Mouse (Mus musculus) CH12.LX (cell line): Measurements from ENCODE around the gene Dpyd. TPM values are rescaled to one million over a fixed set of nuclear protein-coding genes. Genes with fewer than 3 reads are reported as not detected.

ENCODE experiments used
- DNase-seq: peaks from one replicate; pipeline ENCODE4 v3.0.0-alpha.2; 2013; ENCODE audit errors: extremely low read depth
- H3K27ac ChIP-seq: 2 replicates; pipeline ENCODE4 v1.5.1; 2012; ENCODE audit warnings: low read depth, mild to moderate bottlenecking, control low read depth, moderate library complexity; ENCODE audit not compliant: insufficient read depth
- H3K27me3 ChIP-seq: replicated peaks from 2 replicates; pipeline ENCODE3; 2012; ENCODE audit warnings: inconsistent platforms
- H3K36me3 ChIP-seq, 2 experiments: replicated peaks in 1 of 2; 2 replicates each; pipeline versions ENCODE3 to v1.6.1; 2012; ENCODE audit warnings: inconsistent platforms in 1 of 2, low read length in 1 of 2, mild to moderate bottlenecking in 1 of 2, mixed read lengths in 1 of 2, moderate library complexity in 1 of 2; ENCODE audit not compliant: control insufficient read depth in 1 of 2, insufficient read depth in 1 of 2
- H3K4me1 ChIP-seq, 2 experiments: 2 replicates each; pipeline ENCODE4 v1.6.1; 2012; ENCODE audit warnings: inconsistent platforms in 1 of 2, moderate library complexity in 1 of 2; ENCODE audit not compliant: insufficient read depth in 2 of 2, control insufficient read depth in 1 of 2
- H3K4me2 ChIP-seq: 2 replicates; pipeline ENCODE4 v1.6.1; 2012; ENCODE audit warnings: low read depth, mild to moderate bottlenecking, control low read depth; ENCODE audit not compliant: poor library complexity, insufficient read depth, severe bottlenecking
- H3K4me3 ChIP-seq, 3 experiments: fragments of 150-350 bp in 1 of 3; sonication (generic) in 1 of 3; replicated peaks in 1 of 3; 2 replicates each; pipeline versions ENCODE3 to v1.5.1; 2011 to 2012; ENCODE audit warnings: low read depth in 2 of 3, low read length in 2 of 3, mild to moderate bottlenecking in 2 of 3, moderate library complexity in 2 of 3, control low read depth in 1 of 3, improper control_type of control experiment in 1 of 3, inconsistent platforms in 1 of 3, mixed read lengths in 1 of 3; ENCODE audit not compliant: poor library complexity in 1 of 3
- H3K79me2 ChIP-seq: replicated peaks from 2 replicates; pipeline ENCODE4 v1.6.1; 2012; ENCODE audit warnings: mild to moderate bottlenecking, moderate library complexity; ENCODE audit not compliant: control insufficient read depth, poor library complexity, insufficient read depth, severe bottlenecking; ENCODE audit errors: extremely low read depth
- H3K9ac ChIP-seq: 2 replicates; pipeline ENCODE4 v1.6.1; 2012; ENCODE audit warnings: low read depth, mild to moderate bottlenecking, control low read depth, moderate library complexity; ENCODE audit not compliant: insufficient read depth
- H3K9me3 ChIP-seq: replicated peaks from 2 replicates; pipeline ENCODE3; 2012; ENCODE audit warnings: low read length, inconsistent platforms, mixed read lengths
- ELF1 ChIP-seq: IDR thresholded peaks from 2 replicates; pipeline ENCODE4 v1.6.1; 2014; ENCODE audit warnings: low read depth, mild to moderate bottlenecking, inconsistent platforms, low read length, improper control_type of control experiment
- ETS1 ChIP-seq: conservative IDR thresholded peaks from 2 replicates; pipeline ENCODE4 v1.6.1; 2012; ENCODE audit warnings: low read depth, mild to moderate bottlenecking, inconsistent platforms, low read length, improper control_type of control experiment, moderate library complexity
- HCFC1 ChIP-seq: IDR thresholded peaks from 2 replicates; pipeline ENCODE4 v1.6.1; 2012; ENCODE audit warnings: low read depth, mild to moderate bottlenecking, inconsistent platforms, low read length, improper control_type of control experiment
- JUN ChIP-seq: IDR thresholded peaks from 2 replicates; pipeline ENCODE4 v1.6.1; 2011; ENCODE audit warnings: low read depth, mild to moderate bottlenecking, low read length, improper control_type of control experiment, moderate library complexity; ENCODE audit not compliant: insufficient read depth
- JUND ChIP-seq: conservative IDR thresholded peaks from 2 replicates; pipeline ENCODE4 v1.6.1; 2011; ENCODE audit warnings: low read depth, low read length, improper control_type of control experiment
- MAFK ChIP-seq: IDR thresholded peaks from 2 replicates; pipeline ENCODE4 v1.6.1; 2011; ENCODE audit warnings: low read length, improper control_type of control experiment; ENCODE audit not compliant: insufficient replicate concordance
- MAX ChIP-seq: IDR thresholded peaks from 2 replicates; pipeline ENCODE4 v1.6.1; 2011; ENCODE audit warnings: low read length, improper control_type of control experiment
- MAZ ChIP-seq: IDR thresholded peaks from 2 replicates; pipeline ENCODE4 v1.6.1; 2012; ENCODE audit warnings: low read depth, mild to moderate bottlenecking, inconsistent platforms, low read length, improper control_type of control experiment, moderate library complexity
- MYC ChIP-seq: IDR thresholded peaks from 2 replicates; pipeline ENCODE4 v1.6.1; 2011; ENCODE audit warnings: low read depth, mild to moderate bottlenecking, improper control_type of control experiment, low read length
- SIN3A ChIP-seq: IDR thresholded peaks from 2 replicates; pipeline ENCODE4 v1.6.1; 2012; ENCODE audit warnings: low read length, improper control_type of control experiment, inconsistent platforms
- SMC3 ChIP-seq: IDR thresholded peaks from 2 replicates; pipeline ENCODE4 v1.6.1; 2011; ENCODE audit warnings: low read depth, low read length, improper control_type of control experiment
- TCF12 ChIP-seq: IDR thresholded peaks from 2 replicates; pipeline ENCODE4 v1.6.1; 2014; ENCODE audit warnings: low read depth, mild to moderate bottlenecking, inconsistent platforms, low read length, improper control_type of control experiment
- USF1 ChIP-seq: IDR thresholded peaks from 2 replicates; pipeline ENCODE4 v1.6.1; 2014; ENCODE audit warnings: low read depth, mild to moderate bottlenecking, inconsistent platforms, low read length, improper control_type of control experiment
- USF2 ChIP-seq: conservative IDR thresholded peaks from 2 replicates; pipeline ENCODE4 v1.6.1; 2011; ENCODE audit warnings: low read depth, low read length, improper control_type of control experiment
- ZKSCAN1 ChIP-seq: IDR thresholded peaks from 2 replicates; pipeline ENCODE4 v1.6.1; 2012; ENCODE audit warnings: low read depth, inconsistent platforms, low read length, improper control_type of control experiment, borderline replicate concordance
- ZMIZ1 ChIP-seq: IDR thresholded peaks from 2 replicates; pipeline ENCODE4 v1.6.1; 2012; ENCODE audit warnings: low read depth, mild to moderate bottlenecking, inconsistent platforms, low read length, improper control_type of control experiment
- ZNF384 ChIP-seq: IDR thresholded peaks from 2 replicates; pipeline ENCODE4 v1.6.1; 2012; ENCODE audit warnings: low read depth, low read length, improper control_type of control experiment, inconsistent platforms
- dilution Hi-C: fragments of 300-500 bp; cut with MboI; formaldehyde crosslinking; loops from 2 replicates; pipeline ENCODE4 v1.14.3; 2020; ENCODE audit warnings: low sequenced_read_pairs; ENCODE audit not compliant: extremely low pct_unique_long_range_greater_than_20kb, extremely low pct_ligation_motif_present
- in situ Hi-C: fragments of 300-500 bp; cut with MboI; formaldehyde crosslinking; loops from 3 replicates; pipeline ENCODE4 v1.14.3; 2019; ENCODE audit warnings: low sequenced_read_pairs, low pct_ligation_motif_present, low pct_unique_long_range_greater_than_20kb, mixed read lengths
- polyA plus RNA-seq: library from polyadenylated mRNA; unstranded; fragments of >175 nt; gene quantifications from 2 replicates; pipeline ENCODE4 v1.2.1, GENCODE M21; 2012; ENCODE audit warnings: low read depth; ENCODE audit not compliant: insufficient read length
- total RNA-seq, 2 experiments: library from RNA; depleted of rRNA; stranded (reverse); fragments of 300-350 nt in 1 of 2; fragments of >200 nt in 1 of 2; gene quantifications; 2 replicates each; pipeline ENCODE4 v1.2.3; 2012 to 2014

Gene Dpyd
- total and polyA plus RNA-seq, 3 experiments: not detected

DNA sequence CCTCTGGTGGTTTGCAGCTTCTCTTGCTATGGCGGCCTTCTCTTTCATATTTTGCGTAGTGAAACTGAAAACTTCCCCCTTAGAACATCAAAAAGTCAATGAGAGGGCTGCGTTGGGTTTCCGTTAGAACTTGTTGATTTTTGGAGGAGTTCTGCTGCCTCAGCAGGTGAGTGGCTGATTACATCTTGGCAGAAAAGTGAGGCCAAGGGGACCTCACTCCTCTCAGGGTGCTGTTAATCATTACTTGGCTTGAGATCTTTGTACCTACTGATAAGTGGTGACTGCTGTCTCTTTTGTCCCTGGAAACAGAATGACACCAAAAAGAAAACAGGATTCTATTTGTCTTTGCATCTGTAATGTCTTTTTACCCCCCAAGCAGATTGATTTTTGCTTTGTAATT, 32.9 kb downstream of the Dpyd start:
- no peak overlapping the region for H3K27ac ChIP-seq
- no peak overlapping the region for H3K9ac ChIP-seq
- DNase-seq: no peak
- H3K36me3 ChIP-seq: no peaks in the 10 kb centered on the region
- H3K4me2 ChIP-seq: no peak overlapping the region
- no peaks in the 10 kb centered on the region for H3K4me1 ChIP-seq
- dilution Hi-C loops: no loop called here
- no peaks in the 10 kb centered on the region for H3K79me2 ChIP-seq
- no peaks in the 10 kb centered on the region for H3K9me3 ChIP-seq
- H3K27me3 ChIP-seq: no peaks in the 10 kb centered on the region
- TF ChIP-seq ZMIZ1: no peak
- TF ChIP-seq ZKSCAN1: no peak
- TF ChIP-seq MAX: no peak
- TF ChIP-seq SIN3A: no peak
- TF ChIP-seq USF1: no peak
- TF ChIP-seq MAFK: no peak
- TF ChIP-seq, all 38 proteins: peak for 0
- H3K4me3 ChIP-seq: no peak overlapping the region
- in situ Hi-C loops: no loop called here

DNA sequence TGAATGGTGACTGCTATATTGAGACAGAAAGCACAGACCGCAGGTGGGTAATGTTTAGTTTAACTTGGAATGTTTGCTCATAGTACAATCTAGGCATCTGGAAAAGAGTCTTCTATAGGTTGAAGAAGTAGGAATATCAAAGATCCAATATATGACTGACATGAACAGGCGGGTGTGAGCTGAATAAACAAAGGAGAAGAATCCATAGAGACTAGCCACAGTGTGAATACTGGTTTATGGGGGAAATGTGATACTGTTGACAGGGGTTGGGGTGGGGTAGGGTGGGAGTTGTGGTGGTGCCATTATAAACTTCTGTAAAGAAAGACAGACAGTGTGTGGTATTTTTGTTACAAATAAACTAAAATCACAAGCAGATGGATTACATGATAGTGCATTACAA, 33.8 kb downstream of the Dpyd start:
- in situ Hi-C loops (no loop called here), dilution Hi-C loops (no loop called here)
- Histone ChIP-seq H3K9ac (no peak overlapping the region), H3K4me2 (no peak overlapping the region), H3K79me2 (no peaks in the 10 kb centered on the region), H3K4me1 (no peaks in the 10 kb centered on the region), H3K27ac (no peak overlapping the region), H3K27me3 (no peaks in the 10 kb centered on the region), H3K36me3 (no peaks in the 10 kb centered on the region), H3K9me3 (no peaks in the 10 kb centered on the region), H3K4me3 (no peak overlapping the region)
- TF ChIP-seq MYC (no peak), HCFC1 (no peak), ZNF384 (no peak), MAZ (no peak), JUND (no peak), ELF1 (no peak), ETS1 (no peak), USF2 (no peak), TCF12 (no peak), MAFK (no peak), SMC3 (no peak), JUN (no peak), MAX (no peak), ZMIZ1 (no peak)
- DNase-seq: no peak
